Mouse (Mus musculus): Measurements from ENCODE around the gene Mark3.

DNA sequence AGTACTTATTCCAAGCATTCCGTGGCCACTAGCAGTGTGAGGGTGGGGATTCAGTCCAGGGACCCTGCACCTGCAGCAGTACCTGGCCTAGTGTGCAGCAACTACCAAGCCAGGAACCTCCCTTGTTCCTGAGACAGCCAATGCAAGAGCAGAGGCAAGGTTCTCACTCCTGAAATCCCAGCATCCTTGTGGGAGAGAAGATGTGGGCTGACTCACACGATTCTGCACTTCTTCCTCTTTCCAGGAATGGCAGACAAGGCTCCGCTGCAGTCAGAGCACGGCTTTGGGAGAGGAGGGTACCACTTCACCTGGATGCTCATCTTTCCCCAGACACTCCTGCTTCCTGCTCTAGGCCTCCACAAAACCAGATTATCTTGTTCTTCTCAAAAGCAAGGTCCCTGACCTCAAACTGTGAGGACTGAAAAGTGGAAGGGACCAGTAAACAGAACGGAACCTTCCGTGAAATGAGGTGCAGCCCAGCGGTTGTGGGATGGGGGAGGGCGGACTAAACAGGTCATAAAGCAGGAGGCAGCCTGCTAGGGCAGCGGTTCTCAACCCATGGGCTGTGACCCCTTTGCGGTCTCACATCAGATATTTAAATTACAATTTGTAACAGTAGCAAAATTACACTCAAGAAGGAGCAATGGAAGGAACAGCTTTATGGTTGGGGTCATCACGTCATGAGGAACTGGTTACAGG, 41.1 kb upstream of the Mark3 start:
- TF ChIP-seq CTCF (IDR thresholded peaks at IDR 0.05; ENCODE audit: low read depth) (no peak), EP300 (IDR thresholded peaks at IDR 0.05; ENCODE audit: low read depth) (no peak)

Measured in liver, embryonic 14.5 days (tissue).